Mouse (Mus musculus) limb, embryonic 15.5 days (tissue): Measurements from ENCODE around the gene Gpr3. TPM values are rescaled to one million over a fixed set of nuclear protein-coding genes. Genes with fewer than 3 reads are reported as not detected.

Source experiments
- ATAC-seq: fragments of 200-750 bp; cut with Nextera tagmentation; 2 replicates; pipeline ENCODE4 v1.8.0; 2017; ENCODE audit warnings: low read depth, moderate TSS enrichment; ENCODE audit not compliant: insufficient number of reproducible peaks, low FRiP score, low TSS enrichment
- H3K27ac ChIP-seq: fragments of 300-500 bp; sonication (generic); 2 replicates; pipeline ENCODE4 v1.5.1; 2015; ENCODE audit warnings: moderate library complexity, mild to moderate bottlenecking, inconsistent platforms
- H3K27me3 ChIP-seq: fragments of 300-500 bp; sonication (generic); 2 replicates; pipeline ENCODE4 v1.6.1; 2015; ENCODE audit warnings: inconsistent platforms
- H3K36me3 ChIP-seq: fragments of 300-500 bp; sonication (generic); 2 replicates; pipeline ENCODE4 v1.6.1; 2015; ENCODE audit warnings: inconsistent platforms
- H3K4me1 ChIP-seq: fragments of 300-500 bp; sonication (generic); 2 replicates; pipeline ENCODE4 v1.6.1; 2015; ENCODE audit warnings: inconsistent platforms
- H3K4me2 ChIP-seq: fragments of 300-500 bp; sonication (generic); 2 replicates; pipeline ENCODE4 v1.6.1; 2015; ENCODE audit warnings: mild to moderate bottlenecking, inconsistent platforms
- H3K4me3 ChIP-seq: fragments of 300-500 bp; sonication (generic); 2 replicates; pipeline ENCODE4 v1.5.1; 2015; ENCODE audit warnings: mild to moderate bottlenecking, inconsistent platforms
- H3K9ac ChIP-seq: fragments of 300-500 bp; sonication (generic); 2 replicates; pipeline ENCODE4 v1.6.1; 2015; ENCODE audit warnings: inconsistent platforms
- H3K9me3 ChIP-seq: fragments of 300-500 bp; sonication (generic); 2 replicates; pipeline ENCODE4 v1.6.1; 2016; ENCODE audit warnings: inconsistent platforms
- WGBS: fragments of 180-500 bp; shearing (Covaris S2); methylation state at CpG from one replicate; pipeline ENCODE4 v1.1.7; 2015; 5-methylcytosine and 5-hydroxymethylcytosine counted together
- microRNA-seq: library from miRNA; unstranded; fragments of <30 nt; microRNA quantifications from one replicate; pipeline ENCODE4, GENCODE M21; 2016
- polyA plus RNA-seq: library from polyadenylated mRNA; unstranded; fragments of >200 nt; fragmentation: Nextera tagmentation; extraction: Ambion mirVana; gene quantifications from 2 replicates; pipeline ENCODE4 v1.2.1, GENCODE M21; 2015

Gpr3 gene
- polyA plus RNA-seq, 1 experiment from 2014 or later = not detected

DNA sequence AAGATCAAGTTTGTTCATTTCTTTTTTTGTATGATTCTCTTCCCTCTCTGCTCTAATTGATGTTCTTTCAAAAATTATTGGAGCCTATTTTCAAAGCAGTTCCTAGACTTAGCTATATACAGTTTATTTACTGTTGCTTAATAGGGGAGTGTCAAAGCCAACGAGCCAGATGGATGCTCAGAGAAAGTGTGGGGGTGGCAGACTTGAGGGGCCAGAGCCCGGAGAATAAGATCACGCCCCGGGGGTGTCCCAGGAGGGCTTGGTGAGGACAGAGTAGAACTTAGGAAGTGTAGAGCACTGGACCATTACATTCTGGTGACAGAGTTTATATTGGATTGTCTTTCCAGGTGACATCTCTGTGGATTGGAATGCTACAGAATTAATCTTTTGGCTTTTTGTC is 51.5 kb downstream of the Gpr3 start:
- Histone ChIP-seq H3K9me3 (no peaks in the 10 kb centered on the region), H3K27me3 (no peaks in the 10 kb centered on the region), H3K4me3 (no peak overlapping the region), H3K27ac (no peak overlapping the region), H3K4me2 (no peak overlapping the region), H3K9ac (no peak overlapping the region), H3K4me1 (peaks cover 8% of the 10 kb centered on the region; the same call in 1 of the 2 replicates), H3K36me3 (peaks cover 20% of the 10 kb centered on the region)
- no peak for ATAC-seq
- 67% methylated on average over 4 of the region's 4 CpGs for WGBS

DNA sequence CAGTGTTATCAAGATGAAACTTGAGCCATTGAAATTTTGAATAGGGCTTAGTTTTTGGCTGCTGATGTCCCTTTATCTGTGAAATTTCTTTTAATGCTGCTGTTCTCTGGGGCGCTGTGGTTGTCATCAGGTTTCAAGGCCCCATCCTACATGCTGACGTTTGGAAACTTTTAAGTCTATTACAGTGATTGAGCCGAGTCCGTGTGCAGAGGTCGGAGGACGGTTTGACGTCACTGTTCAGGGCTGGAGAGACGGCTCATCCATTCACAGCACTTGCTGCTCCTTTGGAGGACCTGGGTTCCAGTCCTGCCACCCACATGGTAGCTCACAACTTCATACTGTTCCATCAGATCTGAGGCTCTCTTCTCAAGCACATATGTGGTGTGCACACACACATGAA is 52.1 kb downstream of the Gpr3 start:
- WGBS = 90% methylated on average over 8 of the region's 8 CpGs
- Histone ChIP-seq H3K36me3 (peaks cover 21% of the 10 kb centered on the region), H3K27me3 (no peaks in the 10 kb centered on the region), H3K4me2 (no peak overlapping the region), H3K4me3 (no peak overlapping the region), H3K9me3 (no peaks in the 10 kb centered on the region), H3K27ac (no peak overlapping the region), H3K9ac (no peak overlapping the region), H3K4me1 (peaks cover 8% of the 10 kb centered on the region; the same call in 1 of the 2 replicates)
- ATAC-seq = no peak

DNA sequence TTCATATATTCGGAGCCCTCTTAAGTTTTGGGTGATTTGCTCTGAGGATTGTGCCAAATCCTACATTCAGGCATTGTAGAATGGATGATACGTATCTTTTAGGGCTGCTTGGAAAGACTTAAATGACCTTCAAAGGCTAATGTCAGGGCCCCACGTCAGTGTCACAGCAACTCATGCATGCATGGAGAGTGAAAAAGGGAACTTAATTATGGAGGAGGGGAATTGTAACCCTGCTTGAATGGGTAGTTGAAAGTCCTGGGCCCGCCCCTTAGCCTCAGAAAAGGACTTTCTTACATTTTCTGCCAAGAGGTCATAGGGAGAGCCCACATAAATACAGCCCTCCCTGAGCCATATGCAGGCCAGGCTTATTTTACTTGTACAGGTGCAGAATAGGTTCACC is 52.7 kb downstream of the Gpr3 start:
- H3K36me3 ChIP-seq = peaks cover 16% of the 10 kb centered on the region
- H3K9me3 ChIP-seq = no peaks in the 10 kb centered on the region
- 76% methylated on average over 4 of the region's 4 CpGs for WGBS

More for the DNA sequence above, 52.7 kb downstream of the Gpr3 start:
- H3K27me3 ChIP-seq = no peaks in the 10 kb centered on the region
- no peak overlapping the region for H3K4me3 ChIP-seq
- H3K27ac ChIP-seq = 0 out of 2 replicates have a peak overlapping the region, but pooled peaks have one; percentile 24
- ATAC-seq = no peak
- H3K4me2 ChIP-seq = no peak overlapping the region
- no peak overlapping the region for H3K9ac ChIP-seq
- peaks cover 8% of the 10 kb centered on the region; the same call in 1 of the 2 replicates for H3K4me1 ChIP-seq

Small RNAs within 50 kb of the gene (microRNA-seq; reads per million reads assigned to microRNA genes)
- not detected for gene Mir7017

Other genes with a start within 250 kb of the Gpr3 start
- gene Fgr, start 238.4 kb downstream of the Gpr3 start, polyA plus RNA-seq = 0.36 and 0.41 TPM in 2 replicates
- 10.7 and 13.2 TPM in 2 replicates for gene Ahdc1, start 201.3 kb downstream of the Gpr3 start, polyA plus RNA-seq
- 117 and 129 TPM in 2 replicates for gene Wasf2, start 82.0 kb downstream of the Gpr3 start, polyA plus RNA-seq
- gene Cd164l2, start 405 bp downstream of the Gpr3 start, polyA plus RNA-seq = 3.6 and 5.2 TPM in 2 replicates
- 21.3 and 21.4 TPM in 2 replicates for gene Map3k6, start 28.3 kb upstream of the Gpr3 start, polyA plus RNA-seq
- gene Sytl1, start 50.6 kb upstream of the Gpr3 start, polyA plus RNA-seq = 54.1 and 57.4 TPM in 2 replicates
- gene Tmem222, start 65.3 kb upstream of the Gpr3 start, polyA plus RNA-seq = 81.6 and 82.7 TPM in 2 replicates
- gene Wdtc1, start 140.9 kb upstream of the Gpr3 start, polyA plus RNA-seq = 13.9 TPM in 2 replicates
- gene Slc9a1, start 157.2 kb upstream of the Gpr3 start, polyA plus RNA-seq = 10.1 and 10.9 TPM in 2 replicates